Mouse (Mus musculus) adrenal gland, adult 8-10 months (tissue): ENCODE data around the gene Aplp2. TPM values are rescaled to one million over a fixed set of nuclear protein-coding genes. Genes with fewer than 3 reads are reported as not detected.

Experiments
- DNase-seq: peaks from one replicate; pipeline ENCODE4 v3.0.0; 2022
- total RNA-seq, 4 experiments: library from RNA; stranded (reverse); gene quantifications; 2 replicates each; pipeline ENCODE4 v1.2.4; 2022

Aplp2 gene
- total RNA-seq, 4 experiments from 2014 or later: 633 to 794 (median 714) TPM

- no peak for DNase-seq
These were observed 14.2 kb upstream of the Aplp2 start for GRCm38 (mm10) chr9:31225808-31226207.

- DNase-seq: no peak
These were observed 11.9 kb upstream of the Aplp2 start for GRCm38 (mm10) chr9:31223475-31223874.

- DNase-seq: no peak
These were observed 9.6 kb upstream of the Aplp2 start for GRCm38 (mm10) chr9:31221170-31221569.

DNA sequence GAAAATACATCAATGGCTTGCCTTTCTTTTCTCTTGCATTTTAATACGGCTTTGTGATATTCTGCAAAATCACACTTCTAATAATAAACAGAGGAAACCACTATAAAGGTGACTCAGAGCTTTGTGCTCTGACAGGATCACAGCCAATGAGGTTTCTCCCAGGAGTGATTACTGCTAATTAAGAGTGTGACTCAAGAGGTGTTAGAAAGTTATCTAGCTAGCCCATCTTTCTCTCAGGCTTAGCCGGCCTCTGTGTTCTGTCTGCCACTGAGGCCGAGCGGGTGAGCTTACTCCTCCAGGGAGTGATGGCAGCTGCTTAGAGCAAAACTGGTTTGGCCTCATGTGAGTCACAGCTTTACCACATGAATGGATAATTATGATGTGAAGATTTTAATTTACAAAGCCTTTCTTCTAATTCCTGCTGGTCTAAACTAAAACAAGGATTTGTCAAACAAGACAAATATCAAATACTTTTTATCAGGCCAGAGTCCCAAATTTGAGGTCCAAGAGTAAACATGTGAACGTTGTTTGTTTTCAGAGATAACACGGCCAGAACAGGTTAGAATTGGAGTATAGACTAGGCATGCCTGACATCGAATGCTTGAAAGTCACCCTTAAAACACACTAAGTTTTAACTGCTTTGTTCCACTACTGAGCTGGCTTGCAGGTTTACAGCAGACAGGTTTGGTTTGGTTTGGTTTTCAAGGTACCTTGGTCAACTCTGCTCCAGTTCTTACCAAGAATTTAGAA is 6.2 kb upstream of the Aplp2 start:
- DNase-seq: no peak

DNA sequence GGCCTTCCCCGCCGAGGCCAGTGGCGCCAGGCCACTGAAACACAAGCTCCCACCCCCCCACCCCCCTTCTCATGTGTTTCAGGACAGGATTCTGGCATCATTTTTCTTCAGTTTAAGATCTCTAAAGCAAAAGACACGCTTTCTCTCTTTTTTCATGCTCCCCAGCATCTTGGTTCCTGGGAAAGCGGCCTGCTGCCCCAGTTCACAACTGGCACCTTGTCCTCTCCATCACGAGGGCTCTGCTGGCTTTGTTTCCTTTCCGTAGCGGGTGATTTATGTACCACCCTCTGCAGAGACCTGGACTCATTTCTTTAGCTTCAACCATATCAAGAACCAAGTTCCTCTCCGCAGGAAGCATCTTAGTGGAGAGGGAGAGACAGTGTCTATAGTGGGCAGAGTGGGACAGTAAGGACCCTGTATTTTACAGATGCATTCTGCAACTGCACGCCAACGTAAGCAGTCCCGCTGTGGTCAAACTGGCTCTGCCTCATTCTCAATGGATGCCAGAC is 939 bp upstream of the Aplp2 start:
- no peak for DNase-seq

DNA sequence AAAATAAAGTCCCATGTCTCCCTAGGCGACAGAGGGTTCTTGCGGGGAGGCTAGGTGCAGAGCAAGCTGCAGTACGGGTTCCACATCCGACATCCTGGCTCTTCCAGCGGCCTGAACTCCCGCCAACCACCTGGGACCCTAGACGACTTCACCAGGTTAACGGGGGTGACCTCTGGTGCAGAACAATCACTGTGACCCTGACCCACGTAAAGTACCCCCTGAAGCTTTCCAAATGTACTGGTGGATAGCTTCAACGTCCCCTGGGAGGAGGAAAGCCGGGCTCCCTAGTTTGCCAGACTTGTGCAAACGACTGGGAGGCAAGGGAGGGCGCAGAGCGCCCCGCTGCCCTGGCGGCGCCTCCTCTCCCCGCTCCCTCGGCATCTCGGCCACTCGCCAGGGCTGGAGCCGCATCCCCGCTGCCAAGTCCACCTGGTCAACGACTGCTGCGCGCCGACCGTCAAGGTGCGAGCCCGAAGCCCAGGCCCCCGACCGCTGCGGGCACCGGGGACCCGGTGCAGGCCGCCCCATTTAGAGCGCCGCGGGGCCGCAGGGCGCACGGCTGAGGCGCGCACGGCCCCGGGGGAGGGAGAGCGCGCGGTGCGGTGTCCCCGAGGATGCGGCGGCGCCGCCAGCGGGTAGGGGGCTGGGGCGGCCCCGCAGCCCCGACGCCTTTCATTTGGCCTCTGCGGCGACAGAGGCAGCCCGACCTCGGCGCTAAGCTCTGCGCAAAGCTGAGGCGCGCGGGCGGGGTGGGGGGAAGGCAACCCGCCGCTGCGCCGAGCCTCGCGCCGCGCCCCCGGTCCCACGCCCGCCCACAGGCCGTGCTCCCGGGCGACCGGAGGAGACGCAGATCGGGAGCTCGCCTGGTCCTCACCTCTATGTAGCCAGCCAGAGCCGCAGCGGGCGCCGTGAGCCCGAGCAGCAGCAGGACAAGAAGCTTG is 596 bp downstream of the Aplp2 start:
- DNase-seq: no peak

DNA sequence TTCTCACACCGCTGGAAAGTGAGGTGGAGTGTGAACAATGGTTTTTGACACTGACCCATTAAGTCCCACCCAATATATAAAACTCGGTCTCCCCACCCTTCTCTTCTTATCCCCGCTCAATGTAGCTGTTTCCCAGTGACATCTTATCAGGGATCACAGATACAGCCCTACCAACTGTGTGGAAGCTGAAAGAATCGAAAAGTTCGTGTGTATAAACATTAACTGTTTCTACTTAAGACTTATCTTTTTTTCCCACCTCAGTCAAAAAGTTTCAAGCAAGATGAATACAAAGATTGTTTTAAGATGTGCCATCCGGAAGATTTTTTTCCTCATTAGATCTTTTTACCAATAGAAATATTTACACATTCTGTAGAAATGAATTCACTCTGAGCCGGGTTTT is 1.5 kb downstream of the Aplp2 start:
- no peak for DNase-seq

DNA sequence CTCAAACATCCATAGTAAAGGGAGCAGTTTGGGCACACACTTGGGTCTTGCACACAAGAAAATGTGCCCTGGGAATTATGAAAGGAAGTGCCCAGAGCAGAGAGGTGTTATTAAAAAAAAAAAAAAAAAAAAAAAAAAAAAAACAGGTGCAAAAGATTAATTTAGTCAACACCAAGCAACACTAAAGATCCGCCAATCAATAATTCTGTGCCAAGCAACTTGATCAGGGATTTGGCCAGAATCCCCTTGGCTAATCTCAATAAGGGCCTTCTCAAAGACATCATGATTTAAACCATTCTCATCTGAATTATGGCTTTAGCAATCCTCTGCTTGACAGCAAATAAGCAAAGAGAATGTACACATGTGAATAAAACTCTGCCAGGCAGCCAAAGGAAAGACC is 2.1 kb downstream of the Aplp2 start:
- DNase-seq: no peak

DNA sequence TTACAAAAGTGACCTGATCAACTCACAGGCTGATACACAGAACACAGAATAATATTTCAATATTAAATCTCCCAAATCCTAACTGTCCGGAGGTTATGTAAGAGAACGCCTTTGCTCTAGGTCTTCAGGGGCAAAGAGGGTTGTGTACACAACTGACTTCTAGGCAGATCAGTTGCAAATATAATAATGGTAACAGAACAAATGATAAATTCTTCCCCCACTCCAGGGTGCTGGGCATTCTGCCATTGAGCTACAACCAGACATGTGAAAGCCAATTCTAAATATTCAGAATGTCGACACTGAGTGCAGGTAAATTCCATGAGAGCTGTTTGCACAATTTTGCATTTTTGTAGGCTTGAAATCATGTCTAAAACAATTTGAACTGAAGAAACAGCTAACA is 3.9 kb downstream of the Aplp2 start:
- DNase-seq: no peak

- no peak for DNase-seq
These were observed 6.9 kb downstream of the Aplp2 start for GRCm38 (mm10) chr9:31204722-31205121.

DNA sequence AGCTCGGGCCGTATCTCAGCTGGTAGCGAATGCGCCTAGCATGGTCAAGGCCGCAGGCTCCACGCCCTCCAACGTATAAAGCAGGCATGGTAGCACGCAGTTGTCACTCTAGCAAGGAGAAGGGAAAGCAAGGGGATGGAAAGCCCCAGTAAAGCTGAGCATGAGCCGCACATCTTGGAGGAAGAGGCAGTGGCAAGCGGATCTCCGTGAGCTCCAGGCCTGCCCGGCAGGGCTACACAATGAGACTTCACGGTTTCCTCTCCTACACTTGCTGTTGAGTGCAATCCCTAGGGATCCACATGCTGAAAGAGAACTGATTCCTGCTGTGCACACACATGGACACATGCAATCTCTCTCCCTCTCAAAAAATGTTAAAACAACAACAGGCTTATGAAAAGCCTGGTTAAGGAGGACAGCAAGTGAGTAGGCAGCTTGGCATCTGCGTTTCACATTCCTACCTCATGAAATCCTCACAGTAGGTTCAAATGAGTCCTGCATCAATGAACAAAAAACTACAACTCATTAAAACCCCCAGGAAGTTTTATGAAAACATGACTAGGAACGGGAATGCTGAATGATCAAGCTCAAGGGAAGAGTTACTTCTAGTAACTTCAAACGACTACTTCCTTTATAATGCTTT is 7.9 kb downstream of the Aplp2 start:
- DNase-seq: no peak

GRCm38 (mm10) chr9:31203068-31203467 is 8.5 kb downstream of the Aplp2 start:
- no peak for DNase-seq

GRCm38 (mm10) chr9:31198614-31199013 is 13.0 kb downstream of the Aplp2 start:
- no peak for DNase-seq

- no peak for DNase-seq
These were observed 13.8 kb downstream of the Aplp2 start for GRCm38 (mm10) chr9:31197782-31198181.

DNA sequence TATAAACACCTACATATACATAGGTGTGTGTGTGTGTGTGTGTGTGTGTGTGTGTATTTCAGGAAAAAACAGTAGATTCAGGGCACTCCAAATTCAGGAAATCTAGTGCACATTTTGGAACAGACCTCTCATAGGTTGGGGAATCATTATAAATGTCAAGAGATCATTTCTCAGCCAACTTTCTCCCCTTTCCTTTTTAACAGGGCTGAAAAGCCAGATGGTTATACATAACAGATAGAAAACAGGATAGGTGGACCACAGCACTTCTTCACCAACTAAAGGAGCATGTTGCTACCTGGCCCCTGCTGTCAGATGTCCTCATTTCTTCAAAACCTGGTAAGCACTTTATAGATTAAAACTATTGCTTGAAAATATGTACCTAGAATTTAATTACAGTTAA is 14.9 kb downstream of the Aplp2 start:
- DNase-seq: no peak

GRCm38 (mm10) chr9:31195573-31195972 is 16.0 kb downstream of the Aplp2 start:
- DNase-seq: no peak

DNA sequence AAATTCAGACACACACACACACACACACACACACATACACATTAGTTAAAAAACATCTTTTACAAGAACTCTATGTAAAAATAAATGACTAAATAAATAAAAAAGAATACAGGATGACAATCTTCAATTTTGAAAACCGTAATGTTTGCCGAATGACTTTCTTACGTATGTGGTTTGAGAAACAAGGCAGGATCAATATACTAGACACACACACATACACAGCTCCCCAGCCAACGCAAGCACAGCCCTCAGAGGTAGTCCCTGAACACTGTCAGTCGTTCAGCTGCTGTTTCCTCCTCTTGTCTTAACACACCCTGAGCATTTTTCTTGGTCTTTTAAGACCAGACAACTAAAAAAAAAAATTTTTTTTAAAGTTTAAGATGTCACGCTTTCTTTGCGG is 19.2 kb downstream of the Aplp2 start:
- no peak for DNase-seq

GRCm38 (mm10) chr9:31191543-31191942 is 20.1 kb downstream of the Aplp2 start:
- DNase-seq: no peak

GRCm38 (mm10) chr9:31189194-31189593 is 22.4 kb downstream of the Aplp2 start:
- DNase-seq: peak; percentile 25

DNA sequence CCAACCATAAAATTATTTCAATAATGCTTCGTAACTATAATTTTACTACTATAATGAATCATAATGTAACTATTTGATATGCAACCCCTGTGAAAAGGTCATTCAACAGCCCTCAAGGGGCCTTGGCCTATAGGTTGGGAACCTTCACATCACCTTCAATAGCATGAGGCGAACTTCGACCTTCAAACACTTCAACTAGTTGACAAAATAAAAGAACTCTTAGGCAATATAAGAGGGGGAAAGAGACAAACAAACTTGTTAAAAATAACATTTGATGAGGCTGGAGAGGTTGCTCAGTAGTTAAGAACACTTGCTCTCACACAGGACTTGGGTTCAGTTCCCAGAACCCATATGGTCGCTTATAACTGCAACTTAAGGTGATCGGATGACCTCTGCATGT is 27.2 kb downstream of the Aplp2 start:
- no peak for DNase-seq

- no peak for DNase-seq
These were observed 28.6 kb downstream of the Aplp2 start for GRCm38 (mm10) chr9:31183061-31183460.

- no peak for DNase-seq
These were observed 30.1 kb downstream of the Aplp2 start for GRCm38 (mm10) chr9:31181291-31182085.
